Mouse (Mus musculus) G1E-ER4 (cell line): ENCODE measurements around the gene Prokr2. TPM values are rescaled to one million over a fixed set of nuclear protein-coding genes. Genes with fewer than 3 reads are reported as not detected.

Source experiments
- GATA1 ChIP-seq: IDR thresholded peaks from one replicate; pipeline ENCODE4 v1.8.0; 2012; ENCODE audit warnings: low read length, inconsistent platforms
- polyA plus RNA-seq: library from polyadenylated mRNA; stranded (reverse); fragments of >175 nt; gene quantifications from 2 replicates; pipeline ENCODE4 v1.2.3, GENCODE M21; 2012

The Prokr2 gene
- polyA plus RNA-seq, 1 experiment: not detected

DNA sequence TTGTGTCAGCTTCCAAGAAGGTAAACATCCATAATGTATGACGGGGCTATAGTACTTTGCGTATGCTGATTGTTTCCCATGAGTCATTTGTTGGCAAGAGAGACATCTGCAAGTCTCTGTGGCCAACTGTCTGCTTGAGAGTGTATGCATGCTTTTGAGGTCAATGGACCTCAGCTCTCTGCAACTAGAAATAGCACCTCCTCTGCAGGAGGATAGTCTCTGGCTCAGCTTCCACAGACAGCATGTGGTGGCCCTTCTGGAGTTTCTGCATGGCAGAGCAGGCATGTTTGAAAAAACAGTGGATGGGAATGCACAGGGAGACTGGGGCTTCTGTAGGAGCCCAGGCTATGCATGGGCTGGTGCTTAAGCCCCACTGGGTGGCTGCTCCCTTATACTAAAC, 7.8 kb downstream of the Prokr2 start:
- TF ChIP-seq GATA1: no peak

DNA sequence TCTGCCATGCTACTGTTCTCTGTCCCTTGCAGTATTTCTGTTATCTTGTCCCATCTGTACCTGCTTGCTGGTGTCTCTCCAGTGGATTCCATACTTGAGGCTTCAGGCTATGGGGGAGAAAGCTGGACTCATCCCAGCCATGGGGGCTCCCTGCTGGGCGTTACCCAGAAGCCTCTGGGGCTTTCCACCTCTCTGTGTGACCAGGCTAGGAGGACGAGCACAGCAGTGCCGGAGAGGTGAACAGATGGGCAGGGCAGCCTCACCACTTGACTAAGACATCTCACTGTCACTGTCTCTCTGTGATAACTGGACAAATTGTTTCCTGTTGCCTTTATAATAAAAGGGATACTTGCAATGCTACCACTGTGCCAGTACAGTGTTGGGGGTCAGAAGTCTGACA, 9.5 kb downstream of the Prokr2 start:
- no peak for TF ChIP-seq GATA1

DNA sequence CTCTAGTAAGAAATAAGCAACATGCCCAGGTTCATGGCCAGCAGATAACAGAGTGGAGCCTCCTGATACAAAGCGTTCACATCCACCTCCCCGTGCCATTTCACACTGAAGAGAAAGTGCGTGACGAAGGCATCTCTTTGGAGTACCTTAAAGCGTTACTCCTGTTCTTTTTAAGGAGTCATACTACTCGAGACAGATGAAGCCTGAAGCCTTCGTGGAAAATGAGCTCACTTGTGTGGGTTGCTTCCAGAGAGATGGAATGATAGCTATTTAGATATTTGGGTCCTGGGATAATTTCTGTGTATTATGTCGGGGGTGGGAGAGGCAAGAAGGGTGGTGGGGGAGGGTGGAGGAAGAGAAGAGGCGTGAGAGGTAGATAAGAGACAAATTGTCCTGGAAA, 10.1 kb downstream of the Prokr2 start:
- no peak for TF ChIP-seq GATA1

DNA sequence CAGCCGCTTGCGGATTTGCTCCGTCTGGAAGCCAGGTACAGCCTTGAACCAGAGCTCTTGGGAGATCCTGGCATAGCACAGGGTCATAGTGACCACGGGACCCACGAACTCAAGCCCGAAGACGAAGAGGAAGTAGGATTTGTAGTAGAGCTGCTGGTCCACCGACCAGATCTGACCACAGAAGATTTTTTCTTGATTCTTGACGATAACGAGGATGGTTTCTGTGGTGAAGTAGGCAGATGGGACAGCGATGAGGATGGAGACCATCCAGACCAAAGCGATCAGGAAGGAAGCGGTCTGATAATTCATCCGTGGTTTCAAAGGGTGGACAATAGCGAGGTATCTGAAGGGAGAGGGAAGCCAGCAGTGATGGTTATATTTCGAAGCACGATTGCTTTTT, 11.5 kb downstream of the Prokr2 start:
- TF ChIP-seq GATA1: no peak

DNA sequence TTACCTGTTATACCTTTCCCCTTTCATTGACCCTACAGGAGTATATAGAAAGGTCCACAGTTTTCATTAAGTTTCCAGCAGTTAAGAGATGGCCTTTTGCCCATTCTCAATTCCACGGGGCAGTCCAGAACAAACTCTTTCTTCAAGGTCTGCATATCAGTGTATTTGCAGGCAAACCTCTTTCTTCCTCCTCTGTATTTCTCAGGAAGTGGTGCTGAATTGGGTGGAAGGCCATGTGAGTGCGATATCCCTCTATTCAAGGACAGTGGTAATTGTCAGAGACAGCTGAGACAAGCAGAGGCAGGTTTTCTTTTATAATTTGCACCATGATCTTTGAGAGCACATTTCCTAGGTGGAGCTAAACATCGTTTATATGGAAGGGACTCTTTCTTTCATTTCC, 16.8 kb downstream of the Prokr2 start:
- no peak for TF ChIP-seq GATA1

DNA sequence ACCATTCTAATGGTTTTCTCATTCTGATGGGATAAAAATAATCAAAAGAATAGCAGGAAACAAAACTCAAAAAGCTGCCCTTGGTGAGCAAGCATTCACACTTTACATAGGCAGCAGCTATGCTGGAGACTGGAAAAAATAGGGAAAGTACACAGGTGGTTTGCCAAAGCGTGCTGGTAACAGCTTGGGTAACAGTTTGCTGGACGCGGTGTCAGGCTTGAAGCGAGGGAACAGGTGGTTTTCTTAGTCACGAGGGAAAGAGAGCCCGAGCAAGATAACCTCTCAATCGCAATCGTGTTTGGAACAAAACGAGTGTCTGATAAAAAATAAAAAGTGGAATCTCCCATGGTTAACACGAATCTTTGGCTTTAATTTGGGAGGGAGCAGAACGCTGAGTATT, 41.4 kb downstream of the Prokr2 start:
- no peak for TF ChIP-seq GATA1

DNA sequence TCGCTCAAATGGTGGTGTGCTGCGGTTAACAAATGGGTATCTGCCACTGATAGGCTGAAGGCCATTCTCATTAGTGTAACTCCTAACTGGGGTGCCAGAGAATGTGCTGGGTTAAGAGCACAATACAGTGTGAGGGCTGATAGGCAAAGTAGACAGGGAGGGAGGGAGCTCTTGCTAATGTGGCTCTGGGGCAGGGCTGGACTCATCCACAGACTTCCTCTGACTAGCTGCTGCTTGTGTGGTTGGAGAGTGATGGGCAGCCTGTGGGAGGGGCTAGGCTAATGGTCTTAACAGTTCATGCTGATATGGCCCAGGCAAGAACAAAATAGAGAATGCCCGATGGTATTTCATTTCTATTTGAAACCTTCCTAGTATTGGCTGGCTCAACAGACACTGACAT, 44.0 kb downstream of the Prokr2 start:
- no peak for TF ChIP-seq GATA1

DNA sequence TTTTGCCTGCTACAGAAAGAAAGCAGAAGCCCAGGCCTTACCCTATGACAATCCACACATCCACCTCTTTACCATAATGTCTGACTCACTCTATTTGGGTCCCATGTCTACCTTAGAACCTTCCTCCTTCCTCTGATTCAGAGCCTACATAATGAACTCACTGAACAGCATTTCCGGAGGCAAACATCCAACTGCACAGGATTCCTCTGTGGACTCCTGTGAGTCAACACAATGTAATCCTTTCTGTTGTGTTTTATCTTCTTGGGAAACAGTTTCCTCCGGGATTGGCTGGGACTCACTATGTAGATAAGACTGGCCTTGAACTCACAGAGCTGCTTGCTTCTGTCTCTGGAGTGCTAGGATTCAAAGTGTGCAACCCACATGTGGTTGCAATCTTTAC, 44.9 kb downstream of the Prokr2 start:
- TF ChIP-seq GATA1: no peak

DNA sequence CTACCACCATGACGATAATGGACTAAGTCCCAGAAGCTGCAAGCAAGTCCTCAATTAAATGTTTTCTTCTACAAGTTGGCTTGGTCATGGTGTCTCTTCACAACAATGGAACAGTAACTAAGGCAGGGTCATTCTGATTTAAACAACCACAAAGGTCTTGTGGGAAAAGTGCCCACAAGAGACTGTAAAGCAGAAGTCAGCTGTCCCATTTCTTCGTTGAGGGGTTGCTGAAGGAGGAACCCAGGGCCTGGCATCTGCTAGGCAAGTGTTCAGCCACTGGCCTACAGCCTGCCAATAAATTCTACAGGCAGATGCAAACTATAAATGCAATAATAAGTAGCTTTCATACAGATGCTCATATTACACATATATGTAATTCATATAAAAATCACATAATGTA, 48.0 kb downstream of the Prokr2 start:
- TF ChIP-seq GATA1: no peak

DNA sequence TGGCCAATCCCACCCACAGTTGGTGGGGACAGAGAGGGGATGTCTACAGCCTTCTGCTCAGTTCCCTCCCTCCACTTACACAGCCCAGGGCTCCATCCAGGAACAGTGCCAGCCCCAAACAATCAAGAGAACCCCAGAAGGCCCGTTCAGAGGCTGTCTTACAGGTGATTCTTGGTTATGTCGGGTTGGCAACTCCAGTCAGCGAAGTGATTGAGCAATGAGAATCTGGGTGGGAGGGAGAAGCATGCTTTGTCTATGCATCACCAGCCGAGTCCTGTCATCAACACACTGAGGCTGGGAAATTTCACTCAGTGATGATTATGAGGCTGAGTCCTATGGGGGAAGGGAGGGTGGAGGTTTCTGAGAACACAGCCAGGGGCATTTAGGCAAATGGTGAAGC, 61.7 kb downstream of the Prokr2 start:
- TF ChIP-seq GATA1: no peak

DNA sequence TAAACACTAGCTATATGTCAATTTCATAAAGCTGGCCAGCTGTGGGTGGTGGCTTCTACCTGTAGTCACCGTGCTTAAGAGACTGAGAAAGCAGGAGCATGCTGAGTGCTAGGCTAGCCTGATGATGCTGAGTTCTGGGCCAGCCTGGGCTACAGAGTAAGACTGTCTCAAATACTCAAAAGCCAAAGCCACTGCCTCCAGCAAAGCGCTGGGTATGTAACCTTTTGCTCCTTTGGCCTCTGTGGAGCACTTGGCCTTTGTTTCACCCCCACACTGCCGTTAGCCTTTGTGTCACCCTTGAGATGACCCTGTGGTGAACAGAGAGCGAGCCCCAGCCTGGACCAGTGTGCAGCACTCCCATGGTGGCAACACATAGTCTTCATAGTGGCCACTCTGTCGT, 64.7 kb downstream of the Prokr2 start:
- no peak for TF ChIP-seq GATA1

DNA sequence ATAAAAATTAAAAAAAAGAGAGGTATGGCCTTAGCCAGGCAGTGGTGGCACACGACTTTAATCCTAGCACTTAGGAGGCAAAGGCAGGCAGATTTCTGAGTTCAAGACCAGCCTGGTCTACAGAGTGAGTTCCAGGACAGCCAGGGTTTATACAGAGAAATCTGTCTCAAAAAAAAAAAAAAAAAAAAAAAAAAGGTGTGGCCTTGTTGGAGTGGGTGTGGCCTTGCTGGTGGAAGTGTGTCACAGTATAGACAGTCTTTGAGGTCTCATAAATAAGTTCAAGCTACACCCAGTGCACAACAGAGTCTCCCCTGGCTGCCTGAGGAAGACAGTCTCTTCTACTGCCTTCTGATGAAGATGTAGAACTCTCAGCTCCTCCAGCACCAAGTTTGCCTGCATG, 68.1 kb downstream of the Prokr2 start:
- TF ChIP-seq GATA1: no peak

DNA sequence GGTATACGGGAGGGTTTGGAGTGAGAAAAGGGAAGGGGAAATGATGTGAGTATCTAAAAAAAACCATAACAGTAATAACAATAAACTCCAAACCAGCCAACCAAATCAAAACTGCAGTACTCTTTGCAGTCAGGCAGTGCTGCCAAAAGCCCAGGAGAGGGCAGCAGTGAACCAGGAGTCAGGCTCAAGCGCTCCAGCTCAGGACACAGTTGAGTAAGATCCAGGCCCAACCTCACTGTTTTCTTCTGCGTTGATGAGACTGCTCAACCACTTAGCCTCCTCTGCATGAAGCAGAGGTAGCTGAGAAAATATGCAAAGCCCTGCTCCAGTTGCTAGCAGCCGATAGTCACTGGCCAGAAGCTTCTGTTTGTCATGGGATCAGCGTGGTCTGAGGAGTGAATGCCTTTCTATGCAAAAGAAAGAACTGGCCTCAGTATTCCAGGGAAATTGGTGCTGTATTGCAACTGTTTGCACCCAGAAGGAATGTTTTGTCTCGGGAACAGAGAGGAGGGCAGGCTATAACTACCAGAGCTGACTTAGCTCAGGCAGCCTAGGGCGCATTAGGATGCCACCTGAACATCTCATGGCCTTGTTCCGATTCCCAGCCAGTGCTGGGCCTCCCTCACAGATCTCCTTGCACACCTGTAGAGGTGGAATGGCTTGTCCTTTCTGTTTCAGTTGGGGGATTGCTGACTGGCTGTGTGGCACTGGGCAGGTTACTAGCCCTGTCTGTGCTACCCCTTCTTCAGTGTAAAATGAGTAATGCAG, 69.0 kb downstream of the Prokr2 start:
- no peak for TF ChIP-seq GATA1

DNA sequence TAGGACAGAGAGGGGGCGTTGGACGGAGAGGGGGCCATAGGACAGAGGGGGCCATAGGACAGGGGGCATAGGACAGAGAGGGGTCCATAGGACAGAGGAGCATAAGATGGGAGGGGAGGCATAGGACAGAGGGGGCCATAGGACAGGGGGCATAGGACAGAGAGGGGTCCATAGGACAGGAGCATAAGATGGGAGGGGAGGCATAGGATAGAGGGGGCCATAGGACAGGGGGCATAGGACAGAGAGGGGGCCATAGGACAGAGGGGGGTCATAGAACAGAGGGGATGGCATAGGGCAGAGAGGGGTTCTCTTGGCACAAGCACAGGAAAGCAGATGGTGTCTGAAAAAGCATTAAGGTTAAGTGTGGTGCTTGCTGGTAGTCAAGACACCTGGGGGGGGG, 71.7 kb downstream of the Prokr2 start:
- TF ChIP-seq GATA1: no peak

DNA sequence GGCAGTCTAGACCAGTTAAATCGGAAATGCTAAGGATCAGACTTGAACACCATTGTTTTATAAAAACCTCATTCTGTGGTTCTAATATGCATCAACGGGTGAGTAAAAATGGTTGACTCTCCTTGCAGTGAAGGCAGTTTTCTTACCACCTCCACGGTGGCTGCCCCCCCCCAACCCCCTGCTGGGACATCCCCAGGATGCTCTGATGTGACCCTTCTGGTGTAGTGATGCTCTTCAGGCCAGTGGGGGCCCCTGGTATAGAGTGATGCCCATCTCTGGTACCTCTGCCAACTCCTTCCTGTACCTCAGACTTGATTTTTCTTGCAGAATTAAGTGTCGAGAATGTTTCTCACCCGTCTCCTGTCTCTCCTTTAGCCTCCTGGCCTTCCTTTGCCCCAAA, 72.6 kb downstream of the Prokr2 start:
- no peak for TF ChIP-seq GATA1

DNA sequence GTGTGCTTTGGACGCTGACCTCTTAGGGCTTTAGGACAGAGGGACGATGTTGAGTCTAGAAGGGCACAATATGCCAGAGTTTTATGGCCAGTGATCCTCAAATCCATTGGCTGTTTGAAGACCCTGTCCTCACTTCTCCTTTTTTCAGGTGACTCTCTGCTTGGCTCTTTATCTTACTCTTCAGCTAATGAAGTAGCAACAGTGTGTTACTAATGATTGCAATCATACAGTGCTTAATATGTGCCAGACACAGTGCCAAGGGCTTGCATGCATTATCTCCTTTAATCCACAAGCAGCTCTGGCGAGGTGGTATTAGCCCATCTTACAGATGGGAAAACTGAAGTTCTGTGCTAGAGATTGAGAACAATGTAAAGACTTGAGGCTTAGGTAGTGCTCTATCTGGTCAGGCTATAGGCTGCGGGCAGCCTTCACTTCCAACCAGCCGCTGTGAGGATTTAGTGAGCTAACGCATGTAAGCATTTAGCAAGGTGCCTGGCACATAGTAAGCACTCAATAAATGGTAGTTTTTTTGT, 75.8 kb downstream of the Prokr2 start:
- no peak for TF ChIP-seq GATA1

DNA sequence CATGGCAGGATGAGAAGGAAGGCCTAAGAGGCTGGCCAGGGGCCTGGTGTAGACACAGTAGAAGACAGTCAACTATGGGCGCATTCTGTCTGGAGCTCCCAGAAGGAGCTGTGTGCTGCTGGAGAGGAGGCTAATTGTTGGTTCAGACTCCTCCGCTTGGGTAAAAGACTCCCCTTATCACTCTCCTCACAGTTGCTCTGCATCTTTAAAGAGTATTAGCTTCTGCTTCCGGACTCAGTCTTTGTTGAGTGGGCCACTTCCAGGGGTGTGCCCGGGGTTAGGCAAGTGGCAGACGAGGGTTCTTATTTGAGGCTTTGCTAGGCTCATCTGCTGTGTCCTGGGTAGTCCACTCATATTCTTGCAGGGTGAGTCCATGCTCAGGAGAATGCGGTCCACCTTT, 76.4 kb downstream of the Prokr2 start:
- TF ChIP-seq GATA1: no peak
